Mouse (Mus musculus): ENCODE measurements at regions not wholly inside any gene's neighbourhood (a gene's known extent, or its start where the extent isn't known, plus 50 kb on each side); places are given as distances from the start of the nearest gene placed in this dataset.
"Not testable (repeated sequence)": the region's sequence is repeated elsewhere in the genome, so short reads cannot be mapped to it uniquely, and the experiment has no call there.

DNA sequence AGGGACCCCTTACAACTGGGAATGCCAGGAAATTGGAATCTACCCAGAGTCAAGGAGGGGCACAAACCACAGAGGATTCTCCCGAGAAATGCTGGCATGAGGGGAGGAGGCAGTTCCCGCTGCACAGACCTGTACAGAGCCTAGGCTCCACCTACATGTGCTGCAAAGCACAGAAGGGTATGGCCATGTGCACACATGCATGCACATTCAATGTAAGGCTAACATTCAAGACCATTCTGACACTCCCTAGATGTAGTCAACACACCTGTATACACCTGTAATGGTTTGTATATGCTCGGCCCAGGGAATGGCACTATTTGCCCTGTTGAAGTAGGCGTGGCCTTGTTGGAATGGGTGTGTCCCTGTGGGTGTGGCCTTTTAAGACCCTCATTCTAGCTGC lies 238.0 kb downstream of the Prex1 start:
- DNase-seq = no peak

DNA sequence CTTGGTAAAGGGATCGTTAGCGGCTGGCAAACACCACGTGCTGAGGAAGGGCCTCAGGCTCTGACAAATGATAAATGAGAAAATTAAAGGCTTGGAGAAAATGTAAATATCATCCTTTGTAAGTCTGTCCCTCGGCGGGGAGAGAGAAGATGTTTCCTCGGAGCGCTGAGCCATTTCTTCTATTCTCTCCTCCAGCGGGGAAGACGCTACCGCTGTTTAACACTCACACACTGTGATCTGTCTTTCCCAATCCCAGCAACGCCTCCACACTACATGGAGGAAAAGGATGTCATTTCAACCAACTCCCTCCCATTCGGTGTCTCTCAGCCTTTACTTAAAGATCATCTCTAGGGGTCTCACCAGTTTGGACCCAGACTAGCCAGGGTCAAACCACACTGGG lies 239.0 kb downstream of the Prex1 start:
- DNase-seq = no peak

DNA sequence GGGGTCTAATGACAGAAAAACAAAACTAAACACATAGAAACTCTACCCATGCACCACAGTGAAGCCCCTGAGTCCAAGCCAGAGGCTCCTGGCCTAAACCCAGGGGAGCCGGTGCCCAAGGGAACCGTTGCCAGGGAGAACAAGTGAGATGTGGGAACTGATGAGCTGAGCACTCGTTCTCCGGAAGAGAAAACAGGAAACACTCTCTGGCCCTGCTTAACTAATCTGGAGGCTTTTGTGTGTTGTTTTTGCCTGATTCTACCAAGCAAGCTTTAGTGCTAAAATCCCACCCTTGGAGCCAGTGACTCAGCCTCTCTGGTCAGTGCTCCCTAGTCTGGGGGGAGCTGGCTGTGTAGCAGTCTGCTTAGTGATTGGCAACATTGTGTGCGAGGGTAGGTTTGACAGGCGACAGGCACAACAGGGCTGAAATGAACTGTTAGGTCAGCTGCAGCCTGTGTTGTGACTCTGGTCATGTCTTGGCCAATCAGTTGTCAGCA lies 242.3 kb downstream of the Prex1 start:
- no peak for DNase-seq

DNA sequence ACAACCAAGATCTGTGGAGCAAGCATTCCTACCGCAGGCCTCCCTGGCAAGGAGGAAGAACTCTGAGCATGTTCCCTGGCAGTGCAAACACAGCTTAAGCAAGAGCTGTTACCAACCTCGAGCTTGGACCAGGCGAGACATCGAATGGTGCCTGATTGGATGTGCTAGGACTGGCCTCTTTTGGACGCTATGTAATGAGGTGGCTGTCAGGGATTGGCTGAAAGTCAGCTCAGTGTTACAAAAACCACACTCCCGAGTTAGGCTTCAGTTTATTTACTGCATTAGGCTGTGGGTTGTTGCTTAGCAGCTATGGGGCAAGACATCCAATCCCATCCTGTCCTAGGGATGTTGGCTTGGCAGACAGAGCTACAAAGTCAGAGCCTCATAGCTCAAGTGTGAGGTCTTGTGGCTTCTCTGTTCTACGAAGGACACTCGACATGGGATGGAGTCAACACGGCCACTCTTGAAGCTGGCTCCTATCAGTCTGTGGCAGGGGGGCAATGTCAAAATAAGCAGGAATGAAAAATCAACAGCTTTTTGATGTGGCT lies 244.5 kb downstream of the Prex1 start:
- DNase-seq = no peak

DNA sequence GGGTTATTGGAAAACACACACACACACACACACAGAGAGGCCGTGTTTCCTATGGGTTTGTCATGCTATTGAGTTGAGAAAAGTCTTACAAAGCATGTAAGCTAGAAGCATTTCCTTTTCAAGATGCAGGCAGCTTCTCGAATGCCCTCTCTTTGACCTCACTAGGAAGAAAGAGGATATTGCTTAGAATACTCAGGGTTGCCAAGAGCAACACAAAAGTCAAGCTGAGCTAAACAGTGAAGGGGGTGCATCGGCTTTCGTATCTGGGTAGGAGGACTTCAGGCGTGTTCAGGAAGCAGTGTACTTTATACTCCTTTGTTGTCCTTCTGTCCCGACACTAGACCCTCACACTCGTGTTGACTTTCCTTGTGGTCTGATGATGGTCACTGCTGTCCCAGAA lies 246.5 kb downstream of the Prex1 start:
- no peak for DNase-seq

DNA sequence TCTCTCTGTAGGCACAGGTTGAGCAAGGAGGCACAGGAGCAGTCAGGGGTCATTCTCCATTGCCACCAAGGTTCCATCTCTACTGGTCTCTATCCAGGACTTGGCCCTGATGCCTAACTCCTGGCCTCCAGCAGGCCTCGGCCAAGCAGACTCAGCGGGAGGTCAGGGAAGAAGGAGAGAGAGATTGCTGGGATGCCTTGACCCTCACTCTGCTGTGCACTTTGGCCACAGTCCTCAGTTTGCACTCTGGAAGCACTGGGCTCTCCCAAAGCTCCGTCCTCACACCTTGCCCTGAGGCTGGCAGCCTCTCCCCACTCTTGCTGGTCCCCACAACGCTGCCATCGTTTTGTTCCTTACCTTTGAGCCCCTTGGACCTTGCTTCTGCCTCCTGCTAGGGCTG lies 248.1 kb downstream of the Prex1 start:
- no peak for DNase-seq

DNA sequence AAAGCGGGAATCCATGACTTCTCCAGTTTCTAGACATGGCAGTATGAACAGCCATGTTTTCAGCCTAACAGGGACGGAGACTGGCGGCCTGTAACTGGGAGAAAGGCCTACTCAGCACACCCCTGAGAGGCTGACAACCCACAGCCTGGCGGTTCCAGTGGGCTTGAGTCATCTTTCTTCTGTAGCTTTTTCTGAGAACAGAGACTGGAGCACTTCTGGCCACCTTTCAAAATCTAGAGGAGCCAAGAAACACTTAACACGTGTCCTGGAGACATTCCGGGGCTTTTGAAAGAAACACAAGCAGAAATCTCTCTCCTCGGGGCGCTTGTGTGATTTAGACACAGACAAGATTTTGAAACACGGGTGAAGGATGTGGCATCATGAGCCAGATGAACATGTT lies 250.1 kb downstream of the Prex1 start:
- DNase-seq = no peak

DNA sequence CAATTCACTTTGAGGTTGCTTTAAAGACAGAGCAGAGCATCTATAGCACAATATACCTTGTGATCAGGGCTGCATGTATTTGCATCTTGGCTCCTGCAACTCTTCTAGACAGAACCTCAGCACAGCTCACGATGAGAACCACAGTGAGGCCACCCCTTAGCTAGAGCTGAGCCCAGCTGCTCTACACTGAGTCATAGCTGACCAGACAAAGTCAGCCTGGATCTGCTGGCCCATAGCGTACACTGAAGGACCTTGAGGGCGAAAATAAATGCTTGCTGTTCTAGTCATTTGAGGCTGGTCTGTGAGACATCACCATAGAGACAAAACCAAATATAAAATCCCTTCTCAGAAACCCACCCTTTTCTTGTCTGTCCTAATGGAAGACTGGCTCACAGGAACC lies 251.7 kb downstream of the Prex1 start:
- peak; percentile 78 for DNase-seq

DNA sequence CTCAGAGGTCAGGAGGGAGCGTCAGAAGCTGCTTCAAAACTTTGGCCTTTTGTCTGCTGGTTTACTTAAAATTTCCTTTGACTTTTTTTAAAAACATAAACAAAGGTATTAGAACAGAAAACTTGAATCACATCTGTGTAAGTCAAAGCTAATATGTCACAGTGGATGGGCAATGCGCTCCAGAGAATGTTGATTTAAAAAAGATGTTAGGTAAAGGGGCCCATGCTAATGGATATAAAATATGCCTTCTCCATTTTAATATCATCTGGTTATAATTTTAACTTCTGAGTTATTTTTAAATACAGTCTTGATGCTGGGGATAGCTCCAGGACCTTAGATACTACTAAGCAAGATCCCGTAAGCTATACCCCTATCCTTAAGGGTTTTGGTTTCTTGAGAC lies 252.5 kb downstream of the Prex1 start:
- no peak for DNase-seq

DNA sequence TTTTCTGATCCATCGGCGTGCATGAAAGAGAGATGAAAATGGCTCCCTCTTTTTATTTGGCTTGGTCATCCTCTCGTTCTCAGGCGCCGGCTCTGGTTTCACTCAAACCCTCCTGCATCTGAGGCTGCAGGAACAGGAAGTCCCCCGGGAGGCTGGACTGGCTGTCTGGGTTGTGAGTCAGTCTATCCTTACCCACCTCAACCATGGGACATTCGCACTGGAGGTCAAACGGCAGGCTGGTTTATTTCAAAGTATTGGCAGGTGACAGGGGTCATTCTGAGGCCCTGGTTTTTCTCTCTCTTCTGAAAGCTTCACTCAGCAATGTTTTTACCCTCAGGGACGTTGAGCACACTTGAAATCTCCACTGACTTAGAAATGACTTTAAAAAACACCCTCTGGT lies 253.7 kb downstream of the Prex1 start:
- peak; percentile 25 for DNase-seq

DNA sequence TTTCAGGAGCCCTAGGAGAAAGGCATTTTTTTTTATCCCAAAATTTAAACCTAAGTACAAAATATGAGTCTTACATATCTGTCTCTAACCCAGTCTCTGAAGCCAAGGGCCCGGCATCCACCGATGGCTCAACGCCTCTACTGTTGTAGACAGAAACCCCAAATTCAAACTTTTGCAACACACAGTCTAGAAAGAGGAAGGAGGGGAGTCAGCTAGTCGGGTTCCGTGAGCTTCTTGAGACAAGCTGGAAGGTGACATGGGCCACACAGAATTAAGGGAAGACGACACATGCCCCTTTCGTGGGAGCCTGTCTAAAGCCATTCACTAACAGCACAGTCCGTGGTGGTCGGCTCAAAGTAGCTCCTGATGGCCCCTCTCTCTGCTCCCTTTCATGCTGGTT lies 254.7 kb downstream of the Prex1 start:
- no peak for DNase-seq

DNA sequence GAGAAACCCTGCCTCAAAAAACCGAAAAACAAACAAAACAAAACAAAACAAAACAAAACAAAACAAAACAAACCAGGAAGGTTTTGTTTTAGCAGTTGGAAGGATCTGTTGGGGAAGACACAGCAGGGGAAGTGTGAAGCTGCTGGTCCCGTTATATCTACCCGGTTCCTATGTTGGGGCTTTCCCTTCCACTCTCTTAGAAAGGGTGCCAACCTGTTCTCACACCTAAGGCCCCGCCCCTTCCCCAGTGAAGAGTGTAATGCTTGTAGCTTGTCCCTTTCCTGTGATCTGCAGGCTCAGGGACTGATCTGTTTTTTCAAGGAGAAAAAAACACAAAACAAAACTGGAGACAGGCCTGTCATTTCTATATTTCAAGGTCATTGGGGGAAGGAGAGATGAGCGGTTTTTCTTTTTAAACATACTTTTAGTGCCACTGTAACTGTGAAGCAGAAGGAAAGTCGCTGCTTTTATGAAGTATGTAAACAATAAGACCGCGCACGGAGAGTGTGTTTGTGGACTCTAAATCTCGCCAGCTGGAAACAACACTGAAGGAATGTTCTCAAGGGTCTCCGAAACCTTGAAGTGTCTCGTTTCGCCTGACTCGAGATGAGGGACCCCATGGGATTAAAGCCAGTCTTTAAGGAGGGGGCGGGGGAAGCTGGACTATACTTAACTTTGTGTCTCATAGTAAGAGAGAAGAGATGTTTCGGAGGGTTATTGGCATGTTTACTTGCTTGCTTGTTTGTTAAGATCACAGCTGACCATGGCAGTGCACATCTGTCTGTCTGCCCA lies 256.1 kb downstream of the Prex1 start:
- no peak for DNase-seq

DNA sequence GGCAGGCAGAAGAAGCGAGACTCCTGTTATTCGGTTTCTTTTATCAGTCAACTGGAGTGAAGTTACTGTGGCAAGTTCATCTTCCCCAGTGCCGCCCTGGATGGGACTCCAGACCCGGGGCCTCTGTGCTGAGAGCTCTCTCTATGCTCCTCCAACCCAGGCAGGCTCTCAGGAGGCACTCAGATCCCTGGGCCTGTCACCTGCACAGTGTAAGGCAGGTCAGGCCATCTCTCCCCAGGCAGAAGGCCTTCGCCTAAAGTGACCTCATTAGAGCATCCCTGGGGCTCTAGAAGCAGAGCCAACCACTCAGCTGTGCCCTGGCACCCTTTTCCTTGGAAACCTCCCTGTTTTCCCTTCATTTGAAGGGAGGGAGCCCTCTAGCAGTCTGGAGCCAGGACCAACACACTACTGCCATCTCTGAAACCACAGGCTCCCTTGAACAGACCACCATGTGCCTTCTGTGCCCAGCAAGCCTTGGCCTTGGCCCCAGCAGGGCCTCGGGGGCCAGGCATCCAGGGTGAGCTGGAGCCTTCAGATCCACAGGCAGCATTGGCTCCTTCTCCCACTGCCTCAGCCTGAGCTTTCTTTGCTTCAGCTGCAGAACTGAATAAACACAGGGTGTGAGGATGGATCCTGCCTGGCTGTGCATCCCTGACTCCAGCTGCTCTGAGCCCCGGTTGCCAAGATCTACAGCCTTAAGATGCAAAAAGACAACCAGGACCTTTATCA lies 259.3 kb downstream of the Prex1 start:
- DNase-seq = not testable (repeated sequence)

DNA sequence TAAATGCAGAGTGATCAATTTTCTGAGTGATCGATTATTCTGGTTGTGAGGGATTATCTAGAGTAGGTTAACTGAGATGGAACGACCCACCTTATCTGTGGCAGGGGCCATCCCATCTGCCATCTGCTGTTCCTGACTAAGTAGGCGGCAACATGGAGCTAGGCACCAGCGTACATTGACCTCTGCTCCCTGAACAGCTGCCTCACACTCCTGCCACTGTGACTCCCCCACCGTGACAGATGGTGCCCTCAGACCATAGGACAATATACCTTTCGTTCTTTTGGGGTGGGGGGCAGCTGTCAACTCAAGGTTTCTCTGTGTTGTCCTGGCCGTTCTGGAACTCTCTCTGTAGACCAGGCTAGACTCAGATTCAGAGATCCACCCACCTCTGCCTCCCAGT lies 262.7 kb downstream of the Prex1 start:
- no peak for DNase-seq

DNA sequence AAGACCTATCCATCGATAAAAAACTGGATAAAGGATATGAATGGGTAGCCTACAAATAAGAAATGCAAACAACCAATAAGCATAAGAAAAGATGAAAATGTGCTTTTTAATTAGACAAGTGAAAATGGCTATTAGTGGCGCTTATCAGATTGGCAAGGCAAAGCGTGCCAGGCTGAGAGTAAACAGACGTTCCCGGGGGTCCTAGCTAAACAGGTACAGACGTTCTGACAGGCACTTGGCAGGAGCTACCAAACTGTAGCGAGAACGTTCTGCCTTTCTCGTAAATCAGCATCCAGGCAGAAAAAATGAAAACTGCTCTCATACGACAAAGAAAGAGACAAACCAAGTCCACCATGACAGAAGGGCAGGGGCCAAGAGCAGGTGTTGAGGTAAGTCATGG lies 263.3 kb downstream of the Prex1 start:
- no peak for DNase-seq

DNA sequence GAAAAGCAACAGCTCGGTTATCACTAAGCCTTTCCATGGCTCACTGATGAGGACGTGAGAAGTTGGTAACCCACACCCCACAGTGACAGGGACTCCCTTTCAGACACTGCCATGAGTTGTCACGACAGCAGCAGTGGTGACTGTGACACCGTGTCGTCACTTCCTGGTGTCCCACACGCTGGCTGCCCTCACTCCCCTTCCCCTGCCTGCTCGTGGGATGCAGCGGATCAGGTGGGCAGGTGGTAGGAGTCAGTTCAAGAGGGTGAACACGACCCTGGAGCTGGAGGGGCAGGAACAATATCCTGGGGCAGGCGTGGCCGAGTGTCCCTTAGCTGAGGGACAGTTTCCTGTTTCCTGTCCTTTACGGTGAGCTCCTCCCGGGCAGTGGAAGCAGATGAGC lies 264.9 kb downstream of the Prex1 start:
- DNase-seq = no peak

DNA sequence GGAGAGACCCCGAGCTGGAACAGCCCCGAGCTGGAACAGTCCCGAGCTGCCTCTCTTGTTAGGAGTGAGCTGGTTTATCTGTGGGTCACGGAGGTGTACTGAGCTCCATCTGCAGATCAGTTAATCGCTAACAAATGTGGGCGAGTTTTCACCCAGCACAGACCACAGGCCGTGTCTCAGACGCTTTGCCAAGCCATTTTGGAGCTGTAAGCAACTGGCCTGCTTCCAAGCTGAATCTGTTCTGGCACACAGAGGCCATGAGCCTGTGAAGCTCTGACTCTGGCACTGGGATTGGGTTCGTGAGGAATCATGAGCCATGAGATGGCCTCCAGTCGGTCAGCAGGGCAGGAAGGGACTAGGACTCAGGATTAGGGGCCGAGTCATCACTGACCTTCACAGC lies 265.5 kb downstream of the Prex1 start:
- peak; percentile 85 for DNase-seq

DNA sequence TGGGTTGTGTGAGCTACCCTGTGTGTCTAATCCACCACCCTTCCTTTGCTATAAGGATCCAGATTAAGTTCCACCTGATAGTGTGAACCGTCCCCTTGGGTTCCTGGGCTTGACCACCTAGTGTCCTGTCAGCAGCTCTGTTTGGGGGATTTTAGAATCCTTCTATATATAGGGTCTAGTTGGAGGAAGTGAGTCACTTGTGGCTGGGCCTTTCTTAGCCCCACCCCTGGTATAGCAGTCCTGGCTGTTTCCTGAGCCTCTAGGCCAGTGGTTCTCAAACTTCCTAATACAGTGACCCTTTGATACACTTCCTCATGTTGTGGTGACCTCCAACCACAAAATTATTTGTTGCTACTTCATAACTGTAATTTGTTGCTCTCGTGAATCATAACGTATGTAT lies 267.1 kb downstream of the Prex1 start:
- peak; percentile 36 for DNase-seq

DNA sequence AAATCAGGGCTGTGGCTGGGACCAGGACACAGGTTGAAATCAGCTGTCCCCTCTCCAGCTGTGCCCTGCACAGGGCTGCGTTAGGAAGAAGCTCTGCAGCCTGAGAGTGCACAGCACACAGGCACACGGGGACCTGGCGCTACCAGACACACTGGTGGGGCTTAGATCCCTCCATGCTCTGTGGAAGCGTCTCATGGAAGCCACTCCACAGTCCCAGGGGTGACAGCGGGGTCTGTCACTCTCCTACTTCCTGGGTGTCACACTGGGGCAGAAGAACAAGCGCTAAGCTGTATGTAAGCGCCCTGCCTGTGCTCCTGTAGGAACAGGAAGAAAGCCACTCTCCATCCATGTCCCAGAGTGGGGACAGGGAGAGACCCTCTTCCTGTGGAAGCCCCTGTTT lies 267.8 kb downstream of the Prex1 start:
- DNase-seq = not testable (repeated sequence)

DNA sequence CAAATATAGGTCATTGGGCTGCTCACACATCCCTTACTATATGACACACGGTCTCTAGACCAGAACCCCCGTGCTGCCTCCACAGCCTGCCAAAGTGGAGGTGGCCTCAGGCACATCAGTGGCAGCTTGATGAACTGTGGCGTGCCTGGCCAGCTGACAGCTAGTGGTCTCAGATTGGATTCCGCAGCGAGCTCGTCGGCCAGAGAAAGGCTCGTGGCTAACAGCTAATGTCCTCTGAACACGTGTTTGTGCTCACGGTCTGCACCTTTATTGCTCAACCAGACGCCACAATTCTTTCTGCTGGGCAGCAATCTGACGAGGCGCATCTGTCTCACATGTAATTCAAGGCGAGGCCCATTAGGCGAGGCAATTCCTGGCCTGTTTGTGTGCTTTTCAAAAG lies 270.6 kb downstream of the Prex1 start:
- no peak for DNase-seq

DNA sequence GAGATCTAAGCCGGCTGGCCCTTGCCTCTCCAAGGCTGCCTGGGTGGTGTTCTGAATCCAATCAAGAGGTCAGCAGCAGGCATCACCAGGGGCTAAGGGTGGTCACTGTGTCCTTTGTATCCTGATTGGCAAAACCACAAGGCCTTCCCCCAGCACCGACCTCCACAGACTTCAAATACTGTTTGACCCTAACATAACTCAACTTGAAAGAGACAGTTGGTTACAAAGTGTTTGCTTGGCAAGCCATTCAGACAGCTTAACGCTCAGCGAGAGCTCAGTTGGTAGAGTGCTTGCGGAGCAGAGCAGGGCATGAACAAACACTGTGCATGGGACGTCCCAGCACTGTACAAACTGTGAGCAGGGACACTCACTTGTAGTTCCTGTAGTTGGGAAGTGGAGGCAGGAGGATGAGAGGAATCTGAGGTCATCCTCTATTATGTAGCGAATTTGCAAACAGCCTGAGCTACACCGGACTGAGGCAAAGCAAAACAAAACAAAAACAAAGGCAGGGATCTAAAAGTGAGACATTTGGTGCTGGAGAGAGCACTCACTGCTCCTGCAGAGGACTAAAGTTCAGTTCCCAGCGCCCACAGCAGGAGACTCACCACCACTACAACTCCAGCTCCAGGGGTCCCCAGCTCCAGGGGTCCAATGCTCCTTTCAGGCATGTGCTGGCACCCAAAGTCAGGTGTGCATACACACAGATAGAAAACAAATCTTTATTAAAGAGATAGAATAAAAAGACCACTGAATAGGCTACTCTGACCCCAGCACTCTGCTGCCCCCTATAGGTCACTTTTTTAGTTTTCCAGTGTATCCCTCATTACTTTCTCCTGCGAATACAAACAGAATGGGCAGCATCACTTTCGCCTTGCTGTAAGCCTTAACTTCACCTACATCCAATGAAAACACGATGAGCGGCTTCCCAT lies 273.5 kb downstream of the Prex1 start:
- peak; percentile 56 for DNase-seq

DNA sequence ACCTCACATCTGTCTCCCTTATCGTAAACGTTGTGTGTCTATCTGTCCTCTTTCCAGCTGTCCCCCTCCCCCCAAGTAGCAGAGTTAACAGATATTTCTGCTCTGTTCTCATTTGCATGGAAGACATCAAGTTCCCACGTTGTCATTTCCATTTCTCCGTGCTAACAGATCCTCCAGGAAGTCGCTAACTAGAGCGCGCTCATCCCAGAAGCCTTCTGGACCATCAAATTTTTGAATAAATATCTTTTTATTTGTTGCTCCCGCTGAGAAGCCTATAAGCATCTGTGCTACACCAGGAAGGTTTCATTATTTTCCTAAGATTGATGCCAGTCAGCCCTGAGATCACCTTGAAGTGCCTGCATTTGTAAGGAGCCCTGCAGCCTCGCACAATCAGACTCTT lies 275.4 kb downstream of the Prex1 start:
- no peak for DNase-seq
